Mouse (Mus musculus): Measurements from ENCODE around the gene Mink1. TPM values are rescaled to one million over a fixed set of nuclear protein-coding genes. Genes with fewer than 3 reads are reported as not detected.

The Mink1 gene
- total and polyA plus RNA-seq, 3 experiments = 33.8 to 230 (median 57.3) TPM

DNA sequence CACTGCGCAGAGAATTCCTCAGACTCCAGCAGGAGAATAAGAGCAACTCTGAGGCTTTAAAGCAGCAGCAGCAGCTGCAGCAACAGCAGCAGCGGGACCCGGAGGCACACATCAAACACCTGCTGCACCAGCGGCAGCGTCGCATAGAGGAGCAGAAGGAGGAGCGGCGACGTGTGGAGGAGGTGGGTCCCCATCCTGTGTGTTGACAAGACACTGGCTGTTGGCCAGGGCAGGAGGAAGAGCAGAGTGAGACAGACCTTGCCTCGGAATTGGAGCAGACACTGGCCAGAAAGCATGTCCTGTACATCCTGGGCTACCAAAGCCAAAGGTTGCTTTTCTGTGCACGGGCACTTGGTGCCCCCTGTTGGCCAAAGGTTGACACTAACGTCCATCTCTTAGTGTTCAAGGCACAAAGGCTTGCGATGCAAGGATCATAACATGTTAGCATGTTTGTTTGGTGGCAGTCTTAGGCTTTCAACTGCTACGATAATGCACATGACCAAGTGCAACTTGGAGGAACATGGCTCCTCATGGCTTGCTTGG, 42.4 kb downstream of the Mink1 start (continued):
- TF ChIP-seq ETS1 (IDR thresholded peaks at IDR 0.05; ENCODE audit: low read depth, low read length) (no peak), MYB (IDR thresholded peaks at IDR 0.05; ENCODE audit: low read depth, low read length) (no peak), RAD21 (IDR thresholded peaks at IDR 0.05; ENCODE audit: low read depth, low read length) (peak; percentile 94), GABPA (IDR thresholded peaks at IDR 0.05; ENCODE audit: low read depth, low read length) (no peak), BHLHE40 (IDR thresholded peaks at IDR 0.05; ENCODE audit: borderline replicate concordance, low read depth, low read length) (no peak), NRF1 (IDR thresholded peaks at IDR 0.05; ENCODE audit: insufficient read depth, low read depth, low read length, poor library complexity, severe bottlenecking) (no peak), CHD2 (IDR thresholded peaks at IDR 0.05; ENCODE audit: low read length) (no peak), TCF12 (IDR thresholded peaks at IDR 0.05; ENCODE audit: low read depth, low read length) (no peak), E2F4 (IDR thresholded peaks at IDR 0.05; ENCODE audit: borderline replicate concordance, low read depth, low read length) (no peak), UBTF (IDR thresholded peaks at IDR 0.05; ENCODE audit: borderline replicate concordance, insufficient read depth, low read depth, low read length) (no peak), TBP (IDR thresholded peaks at IDR 0.05; ENCODE audit: low read depth, low read length) (no peak), POLR2AphosphoS2 (IDR thresholded peaks at IDR 0.05; ENCODE audit: low read length) (no peak), MAFK (IDR thresholded peaks at IDR 0.05; ENCODE audit: borderline replicate concordance, low read depth, low read length) (no peak)

GRCm38 (mm10) chr11:70606717-70607116, 44.0 kb downstream of the Mink1 start:
- Histone ChIP-seq H3K36me3 (ENCODE audit: control insufficient read depth in 1 of 2, insufficient read depth in 2 of 2, low read length in 2 of 2) (peaks cover 0 to 8% of the 10 kb centered on the region in 2 experiments; a peak in 2 of 4 replicates), H3K27me3 (ENCODE audit: control insufficient read depth in 1 of 2, insufficient read depth in 2 of 2, low read length in 2 of 2) (no peaks in the 10 kb centered on the region), H3K4me1 (ENCODE audit: control insufficient read depth in 1 of 2, insufficient read depth in 2 of 2, low read length in 2 of 2) (no peaks in the 10 kb centered on the region), H3K9ac (ENCODE audit: control insufficient read depth, low read depth, low read length, poor library complexity, severe bottlenecking) (no peak overlapping the region), H3K27ac (ENCODE audit: control insufficient read depth, low read depth, low read length) (no peak overlapping the region), H3K79me2 (ENCODE audit: control insufficient read depth, insufficient read depth, low read length, poor library complexity) (no peaks in the 10 kb centered on the region), H3K4me3 (ENCODE audit: control insufficient read depth in 1 of 2, insufficient read depth in 1 of 2, low read depth in 2 of 2, low read length in 2 of 2) (no peak overlapping the region), H3K9me3 (replicated peaks; ENCODE audit: insufficient read depth, low read length) (no peaks in the 10 kb centered on the region)
- DNase-seq (ENCODE audit: low read depth, low spot score) = no peak
- no peak for TF ChIP-seq NELFE (IDR thresholded peaks at IDR 0.05; ENCODE audit: low read depth, low read length)
- no peak for TF ChIP-seq KAT2A (conservative IDR thresholded peaks at IDR 0.05; ENCODE audit: low read depth, low read length)
- no peak for TF ChIP-seq E2F4 (IDR thresholded peaks at IDR 0.05; ENCODE audit: borderline replicate concordance, low read depth, low read length)
- no peak for TF ChIP-seq HCFC1 (IDR thresholded peaks at IDR 0.05; ENCODE audit: low read depth, low read length)
- no peak for TF ChIP-seq RCOR1 (IDR thresholded peaks at IDR 0.05; ENCODE audit: low read depth, low read length)
- TF ChIP-seq RAD21 (IDR thresholded peaks at IDR 0.05; ENCODE audit: low read depth, low read length) = no peak
- no peak for TF ChIP-seq MAFK (IDR thresholded peaks at IDR 0.05; ENCODE audit: borderline replicate concordance, low read depth, low read length)
- TF ChIP-seq ZKSCAN1 (IDR thresholded peaks at IDR 0.05; ENCODE audit: low read depth, low read length) = no peak

Data from MEL (cell line).